Mouse (Mus musculus): Measurements from ENCODE around the gene Jag2.

DNA sequence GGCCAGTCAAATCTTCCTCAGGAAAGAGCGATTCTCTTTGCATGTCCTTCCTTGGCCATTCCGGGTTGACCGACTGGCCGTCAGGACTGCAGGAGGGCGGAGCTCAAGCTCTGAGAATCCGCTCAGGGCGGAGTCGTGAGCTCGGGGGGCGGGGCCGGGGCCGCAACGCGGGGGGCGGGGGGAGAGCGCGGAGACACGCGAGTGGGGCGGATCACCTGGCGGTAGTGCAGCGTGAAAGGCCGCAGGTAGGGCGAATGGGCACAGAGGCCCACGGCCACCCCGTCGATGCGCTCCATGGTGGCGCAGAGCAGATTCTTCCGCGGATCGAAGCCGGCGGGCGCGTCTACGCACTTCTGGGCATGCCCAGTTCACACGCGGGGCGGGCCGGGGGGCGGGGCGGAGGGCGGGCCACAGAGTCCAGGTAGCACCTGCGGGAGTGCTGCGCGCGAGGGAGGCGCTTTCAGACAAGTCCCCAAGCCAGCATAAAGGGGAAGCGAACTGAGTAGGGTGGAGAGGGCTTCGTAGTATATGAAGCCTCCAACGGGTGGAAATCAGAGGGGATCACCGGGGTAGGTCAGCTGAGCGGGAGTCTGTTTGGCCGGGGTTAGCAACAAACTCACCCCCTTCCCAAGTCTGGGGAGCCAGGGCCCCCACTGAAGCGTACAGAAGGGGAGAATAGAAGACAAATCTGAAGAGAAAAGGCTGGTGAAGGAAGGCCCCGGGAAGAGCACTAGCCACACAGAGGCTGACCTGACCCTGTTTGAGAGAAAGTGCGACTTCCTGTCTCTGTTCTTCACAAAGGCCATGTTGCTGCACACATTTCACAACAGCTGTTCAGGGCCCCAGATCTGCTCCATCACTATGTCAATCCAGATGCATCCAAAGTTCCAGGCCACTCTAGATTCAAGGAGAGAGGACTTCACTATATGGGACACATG, 12.5 kb upstream of the Jag2 start, which contains the start of gene Nudt14:
- no peak for TF ChIP-seq CTCF (IDR thresholded peaks at IDR 0.05; ENCODE audit: low read depth)
- no peak for TF ChIP-seq EP300 (optimal IDR thresholded peaks at IDR 0.05)
